Mouse (Mus musculus) kidney, adult 9 months (tissue): ENCODE results near the gene Pwwp2b.

ENCODE experiments used
- DNase-seq: peaks from one replicate; pipeline ENCODE4 v3.0.0; 2022

The Pwwp2b gene

GRCm38 (mm10) chr7:139303280-139304011, 55.2 kb downstream of the Pwwp2b start:
- DNase-seq, result peak; percentile 93

- DNase-seq, result no peak
Measured at GRCm38 (mm10) chr7:139304322-139304721, 56.0 kb downstream of the Pwwp2b start.

- no peak for DNase-seq
Measured at GRCm38 (mm10) chr7:139307056-139307455, 58.8 kb downstream of the Pwwp2b start.

- peak; percentile 38 for DNase-seq
Measured at GRCm38 (mm10) chr7:139308140-139308895, 60.0 kb downstream of the Pwwp2b start.

GRCm38 (mm10) chr7:139309106-139309505, 60.8 kb downstream of the Pwwp2b start:
- no peak for DNase-seq

GRCm38 (mm10) chr7:139310487-139310951, 62.2 kb downstream of the Pwwp2b start:
- DNase-seq, result no peak

- no peak for DNase-seq
Measured at GRCm38 (mm10) chr7:139312686-139313085, 64.4 kb downstream of the Pwwp2b start.

- no peak for DNase-seq
Measured at GRCm38 (mm10) chr7:139313413-139313812, 65.1 kb downstream of the Pwwp2b start.

- no peak for DNase-seq
Measured at GRCm38 (mm10) chr7:139314716-139315115, 66.4 kb downstream of the Pwwp2b start.

- peak; percentile 37 for DNase-seq
Measured at GRCm38 (mm10) chr7:139319006-139319411, 70.7 kb downstream of the Pwwp2b start.
